Mouse (Mus musculus): ENCODE data around the gene Ppp1ca.

- TF ChIP-seq POLR2A (IDR thresholded peaks at IDR 0.05; ENCODE audit: borderline replicate concordance, control insufficient read depth, low read depth, low read length) (no peak), CTCF (IDR thresholded peaks at IDR 0.05; ENCODE audit: control insufficient read depth, insufficient read depth, low read length) (no peak)
These were observed 39.2 kb upstream of the Ppp1ca start for GRCm38 (mm10) chr19:4152445-4153231.
